Mouse (Mus musculus) midbrain, embryonic 14.5 days (tissue): ENCODE measurements around the gene Parvg. TPM values are rescaled to one million over a fixed set of nuclear protein-coding genes. Genes with fewer than 3 reads are reported as not detected.

Experiments
- ATAC-seq: fragments of 200-750 bp; cut with Nextera tagmentation; 2 replicates; pipeline ENCODE4 v1.8.0; 2017; ENCODE audit warnings: moderate number of reproducible peaks, moderate library complexity; ENCODE audit not compliant: low FRiP score, low TSS enrichment
- DNase-seq: peaks from one replicate; pipeline ENCODE4 v3.0.0-alpha.2; 2015
- H3K27ac ChIP-seq: fragments of 300-500 bp; sonication (generic); replicated peaks from 2 replicates; pipeline ENCODE4 v1.5.1; 2014; ENCODE audit warnings: mild to moderate bottlenecking, low read depth, low read length, moderate library complexity
- H3K27me3 ChIP-seq: fragments of 300-500 bp; sonication (generic); 2 replicates; pipeline ENCODE4 v1.6.1; 2014; ENCODE audit warnings: low read length, control low read depth, mixed read lengths; ENCODE audit not compliant: control insufficient read depth, insufficient read depth
- H3K36me3 ChIP-seq: fragments of 300-500 bp; sonication (generic); 2 replicates; pipeline ENCODE4 v1.6.1; 2014; ENCODE audit warnings: low read length, control low read depth; ENCODE audit not compliant: control insufficient read depth, insufficient read depth
- H3K4me1 ChIP-seq: fragments of 300-500 bp; sonication (generic); 2 replicates; pipeline ENCODE4 v1.6.1; 2014; ENCODE audit warnings: mild to moderate bottlenecking, antibody characterized with exemption, low read length, control low read depth; ENCODE audit not compliant: control insufficient read depth, insufficient read depth
- H3K4me2 ChIP-seq: fragments of 300-500 bp; sonication (generic); 2 replicates; pipeline ENCODE4 v1.6.1; 2014; ENCODE audit warnings: mild to moderate bottlenecking, low read length, moderate library complexity
- H3K4me3 ChIP-seq: fragments of 300-500 bp; sonication (generic); replicated peaks from 2 replicates; pipeline ENCODE4 v1.5.1; 2014; ENCODE audit warnings: low read depth, low read length
- H3K9ac ChIP-seq: fragments of 300-500 bp; sonication (generic); replicated peaks from 2 replicates; pipeline ENCODE4 v1.6.1; 2014; ENCODE audit warnings: mild to moderate bottlenecking, low read length, moderate library complexity
- H3K9me3 ChIP-seq: fragments of 300-500 bp; sonication (generic); 2 replicates; pipeline ENCODE4 v1.6.1; 2016; ENCODE audit warnings: low read length, control low read depth, mixed read lengths; ENCODE audit not compliant: control insufficient read depth
- WGBS: fragments of 180-500 bp; shearing (Covaris S2); extraction: QIAGEN DNeasy Blood & Tissue Kit; methylation state at CpG from one replicate; pipeline ENCODE4 v1.1.7; 2014; 5-methylcytosine and 5-hydroxymethylcytosine counted together
- polyA plus RNA-seq: library from polyadenylated mRNA; unstranded; fragments of >200 nt; fragmentation: Nextera tagmentation; extraction: Ambion mirVana; gene quantifications from 2 replicates; pipeline ENCODE4 v1.2.1, GENCODE M21; 2014

Gene Parvg
- polyA plus RNA-seq, 1 experiment from 2014 or later = 0.72 TPM

- H3K27me3 ChIP-seq = no peaks in the 10 kb centered on the region
- H3K4me3 ChIP-seq = no peak overlapping the region
- H3K9me3 ChIP-seq = no peaks in the 10 kb centered on the region
- no peak overlapping the region for H3K9ac ChIP-seq
- 0 out of 2 replicates have a peak, but pooled peaks cover 3% of the 10 kb centered on the region for H3K4me1 ChIP-seq
- no peak for ATAC-seq
- no peak overlapping the region for H3K4me2 ChIP-seq
- 88% methylated on average over 8 of the region's 8 CpGs for WGBS
- H3K27ac ChIP-seq = no peak overlapping the region
- no peak for DNase-seq
- H3K36me3 ChIP-seq = no peaks in the 10 kb centered on the region
Measured at GRCm38 (mm10) chr15:84329940-84330339, 6.1 kb downstream of the Parvg start.

GRCm38 (mm10) chr15:84331066-84331612 lies 7.3 kb downstream of the Parvg start:
- no peak overlapping the region for H3K4me2 ChIP-seq
- no peak for ATAC-seq
- no peak overlapping the region for H3K4me3 ChIP-seq
- 0 out of 2 replicates have a peak, but pooled peaks cover 3% of the 10 kb centered on the region for H3K4me1 ChIP-seq
- H3K27ac ChIP-seq = no peak overlapping the region
- no peaks in the 10 kb centered on the region for H3K9me3 ChIP-seq
- WGBS = 90% methylated on average over 4 of the region's 4 CpGs
- H3K36me3 ChIP-seq = no peaks in the 10 kb centered on the region
- no peak for DNase-seq
- H3K9ac ChIP-seq = no peak overlapping the region
- H3K27me3 ChIP-seq = no peaks in the 10 kb centered on the region

GRCm38 (mm10) chr15:84336281-84336817 lies 12.5 kb downstream of the Parvg start:
- DNase-seq (no peak), ATAC-seq (no peak)
- Histone ChIP-seq H3K27me3 (no peaks in the 10 kb centered on the region), H3K4me2 (no peak overlapping the region), H3K36me3 (no peaks in the 10 kb centered on the region), H3K4me3 (no peak overlapping the region), H3K9me3 (no peaks in the 10 kb centered on the region), H3K9ac (no peak overlapping the region), H3K4me1 (0 out of 2 replicates have a peak, but pooled peaks cover 5% of the 10 kb centered on the region), H3K27ac (no peak overlapping the region; the same call in 1 of the 2 replicates)
- WGBS = 72% methylated on average over 12 of the region's 12 CpGs

- Histone ChIP-seq H3K4me2 (no peak overlapping the region), H3K9me3 (no peaks in the 10 kb centered on the region), H3K27me3 (no peaks in the 10 kb centered on the region), H3K4me1 (0 out of 2 replicates have a peak, but pooled peaks cover 5% of the 10 kb centered on the region), H3K9ac (no peak overlapping the region), H3K27ac (no peak overlapping the region), H3K36me3 (no peaks in the 10 kb centered on the region), H3K4me3 (no peak overlapping the region)
- DNase-seq = no peak
- WGBS = 74% methylated on average over 5 of the region's 5 CpGs
- ATAC-seq = no peak
Measured at GRCm38 (mm10) chr15:84337599-84337998, 13.8 kb downstream of the Parvg start.

GRCm38 (mm10) chr15:84340926-84341325 lies 17.1 kb downstream of the Parvg start:
- no peak overlapping the region for H3K4me3 ChIP-seq
- no peak for ATAC-seq
- no peaks in the 10 kb centered on the region for H3K9me3 ChIP-seq
- WGBS = 73% methylated on average over 2 of the region's 2 CpGs
- H3K4me1 ChIP-seq = peaks cover 7% of the 10 kb centered on the region; the same call in 1 of the 2 replicates
- no peaks in the 10 kb centered on the region for H3K36me3 ChIP-seq
- no peak overlapping the region for H3K9ac ChIP-seq
- no peaks in the 10 kb centered on the region for H3K27me3 ChIP-seq
- no peak for DNase-seq
- H3K27ac ChIP-seq = no peak overlapping the region
- H3K4me2 ChIP-seq = no peak overlapping the region

- DNase-seq (no peak), ATAC-seq (no peak)
- Histone ChIP-seq H3K27ac (no peak overlapping the region), H3K4me3 (no peak overlapping the region), H3K27me3 (no peaks in the 10 kb centered on the region), H3K9me3 (0 out of 2 replicates have a peak, but pooled peaks cover 4% of the 10 kb centered on the region), H3K4me1 (peaks cover 13% of the 10 kb centered on the region; the same call in 1 of the 2 replicates), H3K4me2 (no peak overlapping the region), H3K36me3 (no peaks in the 10 kb centered on the region), H3K9ac (no peak overlapping the region)
- WGBS = 97% methylated on average over 4 of the region's 4 CpGs
Measured at GRCm38 (mm10) chr15:84348769-84349168, 24.9 kb downstream of the Parvg start.

GRCm38 (mm10) chr15:84349915-84350738 lies 26.3 kb downstream of the Parvg start:
- Histone ChIP-seq H3K4me1 (peaks cover 13% of the 10 kb centered on the region; the same call in 1 of the 2 replicates), H3K4me2 (no peak overlapping the region), H3K4me3 (no peak overlapping the region), H3K9me3 (0 out of 2 replicates have a peak, but pooled peaks cover 4% of the 10 kb centered on the region), H3K27me3 (no peaks in the 10 kb centered on the region), H3K36me3 (no peaks in the 10 kb centered on the region), H3K9ac (no peak overlapping the region), H3K27ac (peak overlapping the region; percentile 16; the same call in 1 of the 2 replicates)
- DNase-seq (no peak), ATAC-seq (no peak)
- WGBS = 63% methylated on average over 14 of the region's 14 CpGs

- 0 out of 2 replicates have a peak, but pooled peaks cover 9% of the 10 kb centered on the region for H3K4me1 ChIP-seq
- DNase-seq (no peak), ATAC-seq (no peak)
- no peak overlapping the region for H3K9ac ChIP-seq
- 85% methylated on average over 7 of the region's 7 CpGs for WGBS
- no peak overlapping the region for H3K27ac ChIP-seq
- 0 out of 2 replicates have a peak, but pooled peaks cover 4% of the 10 kb centered on the region for H3K9me3 ChIP-seq
- no peaks in the 10 kb centered on the region for H3K27me3 ChIP-seq
- H3K4me2 ChIP-seq = no peak overlapping the region
- H3K36me3 ChIP-seq = no peaks in the 10 kb centered on the region
- H3K4me3 ChIP-seq = no peak overlapping the region
Measured at GRCm38 (mm10) chr15:84351342-84351741, 27.5 kb downstream of the Parvg start.
